Comparison of ENCODE assay signal across 8 mouse cellular contexts in the genomic region with DNA sequence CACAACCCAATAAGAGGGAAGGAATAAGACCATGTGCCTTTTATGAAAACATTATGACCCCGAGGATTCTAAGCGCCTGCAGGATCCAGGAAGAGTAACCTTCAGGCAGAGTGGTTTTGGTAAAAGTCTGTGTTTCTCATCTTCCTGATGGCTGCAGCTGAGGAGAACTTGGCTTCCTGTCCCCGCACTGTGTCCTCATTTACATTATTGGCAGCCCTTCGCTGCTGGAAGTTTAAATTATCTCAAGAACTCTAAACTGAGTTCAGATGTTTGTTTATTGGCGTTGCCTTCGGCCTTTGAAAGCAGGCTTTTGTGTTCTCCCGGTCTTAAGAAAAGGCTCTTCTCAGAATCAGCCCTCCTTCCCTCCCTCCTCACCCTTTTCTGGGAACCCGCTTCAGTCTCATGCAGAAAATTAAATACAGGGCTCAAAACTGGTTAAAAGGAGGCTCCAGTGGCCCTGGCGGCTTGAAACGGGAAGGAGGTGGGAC.
DNase-seq lines count a peak whose midpoint lies in the region; ATAC-seq and TF ChIP-seq lines count a peak whose summit lies in the region.

No protein-coding gene starts in this region.

- WGBS in kidney, embryonic 14.5 days, result 4% methylated on average over 10 of the region's 10 CpGs
- 2% methylated on average over 10 of the region's 10 CpGs for WGBS in hindbrain, embryonic 12.5 days
- 2% methylated on average over 10 of the region's 10 CpGs for WGBS in midbrain, embryonic 13.5 days

- TF ChIP-seq POLR2A in cortical plate, adult 2 months (IDR thresholded peaks at IDR 0.05; ENCODE audit: extremely low read depth, insufficient read depth, low read length), result no peak

- DNase-seq in kidney, adult 11 months, result no peak
- DNase-seq in right cerebral cortex, adult 2 months (ENCODE audit: low spot score in 2 of 2), result no peak
- no peak for DNase-seq in right cerebral cortex, postnatal 10 days (ENCODE audit: low spot score in 2 of 2)
- no peak for DNase-seq in frontal cortex, postnatal 36 days (ENCODE audit: low spot score in 2 of 2)

- peak overlapping the region; percentile 58 for H3K9ac ChIP-seq in kidney, embryonic 14.5 days (ENCODE audit: low read depth, low read length)
- H3K9ac ChIP-seq in hindbrain, embryonic 12.5 days, result peak overlapping the region; percentile 8; the same call in 1 of the 2 replicates
- H3K9ac ChIP-seq in midbrain, embryonic 13.5 days (replicated peaks), result peak overlapping the region; percentile 83

- H3K36me3 ChIP-seq in kidney, embryonic 14.5 days (ENCODE audit: control insufficient read depth, insufficient read depth, low read length), result no peaks in the 10 kb centered on the region
- H3K36me3 ChIP-seq in hindbrain, embryonic 12.5 days, result no peaks in the 10 kb centered on the region
- no peaks in the 10 kb centered on the region for H3K36me3 ChIP-seq in midbrain, embryonic 13.5 days

- H3K9me3 ChIP-seq in kidney, embryonic 14.5 days (ENCODE audit: control insufficient read depth, low read length), result no peaks in the 10 kb centered on the region
- H3K9me3 ChIP-seq in hindbrain, embryonic 12.5 days (replicated peaks), result no peaks in the 10 kb centered on the region
- no peaks in the 10 kb centered on the region for H3K9me3 ChIP-seq in midbrain, embryonic 13.5 days

- H3K4me1 ChIP-seq in kidney, embryonic 14.5 days (ENCODE audit: control insufficient read depth, insufficient read depth, low read length), result peaks cover 15% of the 10 kb centered on the region; the same call in 1 of the 2 replicates
- H3K4me1 ChIP-seq in cortical plate, adult 2 months (ENCODE audit: control insufficient read depth, insufficient read depth, low read length), result peaks cover 7% of the 10 kb centered on the region
- peaks cover 29% of the 10 kb centered on the region for H3K4me1 ChIP-seq in hindbrain, embryonic 12.5 days
- peaks cover 40% of the 10 kb centered on the region for H3K4me1 ChIP-seq in midbrain, embryonic 13.5 days (replicated peaks)

- no peak; the same call in 1 of the 2 replicates for ATAC-seq in kidney, embryonic 14.5 days (ENCODE audit: low FRiP score, low TSS enrichment)
- ATAC-seq in hindbrain, embryonic 12.5 days (ENCODE audit: low FRiP score), result peak; percentile 24
- ATAC-seq in midbrain, embryonic 13.5 days, result no peak; the same call in 1 of the 2 replicates

- TF ChIP-seq CTCF in cortical plate, adult 2 months (IDR thresholded peaks at IDR 0.05; ENCODE audit: extremely low read depth, insufficient read depth, low read length), result no peak

- no peak overlapping the region for H3K27ac ChIP-seq in kidney, embryonic 14.5 days (ENCODE audit: low read depth, low read length)
- H3K27ac ChIP-seq in cortical plate, adult 2 months (ENCODE audit: insufficient read depth, low read length), result no peak overlapping the region
- peak overlapping the region; percentile 89 for H3K27ac ChIP-seq in hindbrain, embryonic 12.5 days
- peak overlapping the region; percentile 91 for H3K27ac ChIP-seq in midbrain, embryonic 13.5 days

- H3K4me3 ChIP-seq in kidney, embryonic 14.5 days (ENCODE audit: low read length), result peak overlapping the region; percentile 54
- peak overlapping the region; percentile 89 for H3K4me3 ChIP-seq in cortical plate, adult 2 months (ENCODE audit: insufficient read depth, low read length)
- peak overlapping the region; percentile 61 for H3K4me3 ChIP-seq in hindbrain, embryonic 12.5 days
- peak overlapping the region; percentile 74 for H3K4me3 ChIP-seq in midbrain, embryonic 13.5 days (replicated peaks)

- no peaks in the 10 kb centered on the region for H3K27me3 ChIP-seq in kidney, embryonic 14.5 days (ENCODE audit: control insufficient read depth, insufficient read depth, low read length)
- H3K27me3 ChIP-seq in hindbrain, embryonic 12.5 days, result no peaks in the 10 kb centered on the region
- H3K27me3 ChIP-seq in midbrain, embryonic 13.5 days, result no peaks in the 10 kb centered on the region

- H3K4me2 ChIP-seq in kidney, embryonic 14.5 days (replicated peaks; ENCODE audit: low read depth, low read length), result peak overlapping the region; percentile 80
- peak overlapping the region; percentile 67 for H3K4me2 ChIP-seq in hindbrain, embryonic 12.5 days (replicated peaks)
- H3K4me2 ChIP-seq in midbrain, embryonic 13.5 days (replicated peaks), result peak overlapping the region; percentile 69

Comparison
In these comparisons a context has a peak if more than half of its experiments do, and no peak if none do; other contexts are left out.
1. H3K27ac ChIP-seq: peak in hindbrain, embryonic 12.5 days (single experiment) and midbrain, embryonic 13.5 days (single experiment); none in kidney, embryonic 14.5 days (single experiment) and cortical plate, adult 2 months (single experiment).
2. H3K9ac ChIP-seq: peak in every context shown above with its lines; median percentile 83 in midbrain, embryonic 13.5 days; 58 in kidney, embryonic 14.5 days; 8 in hindbrain, embryonic 12.5 days.
3. Peak in every context shown above with its lines, with median percentiles within 50 percentile points of each other: H3K4me2 ChIP-seq and H3K4me3 ChIP-seq.